Mouse (Mus musculus): ENCODE measurements around the gene Gm17657. TPM values are rescaled to one million over a fixed set of nuclear protein-coding genes. Genes with fewer than 3 reads are reported as not detected.
"Not testable (repeated sequence)": the region's sequence is repeated elsewhere in the genome, so short reads cannot be mapped to it uniquely, and the experiment has no call there.

Gm17657 gene
- total RNA-seq, 2 experiments from 2014 or later: not detected

GRCm38 (mm10) chr17:29548494-29548893, 944 bp downstream of the Gm17657 start:
- DNase-seq (ENCODE audit: low spot score in 2 of 2): no peak

DNA sequence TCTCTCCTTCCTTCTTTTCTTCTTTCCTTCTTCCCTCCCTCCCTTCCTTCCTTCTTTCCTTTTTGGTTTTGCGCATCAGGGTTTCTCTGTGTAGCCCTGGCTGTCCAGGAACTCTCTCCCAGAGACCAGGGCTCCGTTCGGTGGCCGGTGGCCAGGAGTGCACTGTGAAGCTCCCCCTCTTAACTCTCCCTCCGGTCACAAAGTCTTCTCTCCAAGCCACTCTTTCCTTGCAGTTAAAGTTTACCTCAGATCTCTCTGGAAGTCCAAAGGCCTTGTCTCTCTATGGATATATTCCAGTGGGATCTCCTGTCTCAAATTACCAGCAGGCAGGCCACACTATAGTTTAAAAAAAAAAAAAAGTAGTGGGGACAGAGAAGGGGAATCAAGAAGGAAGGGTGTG, 4.2 kb downstream of the Gm17657 start:
- DNase-seq (ENCODE audit: low spot score in 2 of 2): no peak

- DNase-seq (ENCODE audit: low spot score in 2 of 2): no peak
Observed at GRCm38 (mm10) chr17:29544064-29544463, 5.4 kb downstream of the Gm17657 start.

DNA sequence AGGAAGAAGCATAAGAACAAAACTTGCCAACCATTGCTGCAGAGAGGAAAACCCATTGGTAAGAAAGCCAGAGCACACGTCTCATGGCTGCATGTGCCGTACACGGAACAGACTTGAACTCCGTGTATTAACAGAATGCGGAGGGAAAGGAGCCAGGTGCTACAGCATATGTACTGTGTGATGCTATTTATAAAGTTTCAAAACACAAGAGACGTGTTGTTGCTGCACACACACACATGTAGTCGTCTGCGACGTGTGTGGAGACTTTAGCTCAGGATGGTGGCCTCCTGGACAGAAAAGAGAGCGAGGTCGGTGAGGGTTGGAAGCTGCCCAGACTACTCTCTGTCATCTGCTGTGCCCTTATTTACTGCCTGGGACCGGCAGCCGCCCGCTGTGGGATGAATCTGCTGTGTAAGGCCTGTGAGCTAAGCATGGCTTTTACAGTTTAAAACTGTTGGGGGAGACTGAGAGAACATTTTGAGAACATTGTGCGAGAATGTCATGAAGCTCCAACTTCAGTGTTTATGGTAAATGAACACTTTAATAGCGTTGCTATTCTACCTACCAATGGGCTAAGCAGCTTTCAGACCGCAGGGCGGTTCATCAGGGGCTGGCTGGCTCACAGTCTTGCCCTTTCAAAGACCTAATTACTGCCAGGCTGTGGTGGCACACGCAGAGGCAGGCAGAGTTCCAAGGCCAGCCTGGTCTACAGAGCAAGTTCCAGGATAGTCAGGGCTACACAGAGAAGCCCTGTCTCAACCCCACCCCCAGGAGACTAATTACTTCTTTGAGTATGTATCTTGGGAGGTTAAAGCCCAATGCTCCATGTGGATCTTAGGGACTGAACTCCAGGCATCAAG, 6.4 kb downstream of the Gm17657 start:
- peak; percentile 55 to 68 for DNase-seq (ENCODE audit: low spot score in 2 of 2)

DNA sequence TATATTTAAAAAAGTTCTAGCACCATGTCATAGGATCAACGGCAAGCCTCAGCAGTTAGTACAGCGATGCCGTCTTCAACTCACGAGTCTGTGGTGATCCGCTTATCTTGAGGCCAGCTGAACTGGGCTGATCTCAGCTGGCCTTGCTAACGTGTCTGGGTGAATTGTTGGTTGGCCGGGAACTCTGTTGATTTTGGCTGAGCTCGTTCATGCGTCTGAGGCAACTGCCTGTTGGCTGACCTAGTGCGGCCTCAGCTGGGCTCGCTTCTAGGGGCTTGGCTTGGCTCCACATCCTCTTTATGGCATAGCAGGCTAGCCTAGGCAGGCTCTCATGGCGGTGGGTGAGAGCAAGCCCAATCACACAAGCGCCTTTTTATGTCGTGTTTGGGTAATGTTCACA, 8.0 kb downstream of the Gm17657 start:
- peak in 1 of 2 experiments; percentile 31 for DNase-seq (ENCODE audit: low spot score in 2 of 2)

GRCm38 (mm10) chr17:29540426-29540825, 9.0 kb downstream of the Gm17657 start:
- no peak for DNase-seq (ENCODE audit: low spot score in 2 of 2)

DNA sequence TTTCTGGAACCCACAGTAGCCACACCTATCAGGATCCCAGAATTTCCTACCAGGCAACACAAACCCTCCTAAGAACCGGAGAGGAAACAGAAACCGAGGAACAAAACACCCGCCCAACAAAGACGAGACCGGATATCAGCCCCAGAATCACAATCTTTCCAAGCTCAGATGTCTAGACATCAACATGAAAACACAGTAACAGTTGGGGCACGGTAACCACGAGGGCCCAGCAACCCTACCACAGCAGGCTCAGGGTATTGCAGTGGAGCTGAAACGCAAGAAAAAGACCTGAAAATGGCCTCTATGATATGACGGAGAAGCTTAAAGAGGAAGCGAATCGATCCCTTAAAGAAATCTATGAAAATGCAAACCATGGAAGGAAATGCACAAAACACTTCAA, 15.6 kb downstream of the Gm17657 start:
- DNase-seq (ENCODE audit: low spot score in 2 of 2): no peak

DNA sequence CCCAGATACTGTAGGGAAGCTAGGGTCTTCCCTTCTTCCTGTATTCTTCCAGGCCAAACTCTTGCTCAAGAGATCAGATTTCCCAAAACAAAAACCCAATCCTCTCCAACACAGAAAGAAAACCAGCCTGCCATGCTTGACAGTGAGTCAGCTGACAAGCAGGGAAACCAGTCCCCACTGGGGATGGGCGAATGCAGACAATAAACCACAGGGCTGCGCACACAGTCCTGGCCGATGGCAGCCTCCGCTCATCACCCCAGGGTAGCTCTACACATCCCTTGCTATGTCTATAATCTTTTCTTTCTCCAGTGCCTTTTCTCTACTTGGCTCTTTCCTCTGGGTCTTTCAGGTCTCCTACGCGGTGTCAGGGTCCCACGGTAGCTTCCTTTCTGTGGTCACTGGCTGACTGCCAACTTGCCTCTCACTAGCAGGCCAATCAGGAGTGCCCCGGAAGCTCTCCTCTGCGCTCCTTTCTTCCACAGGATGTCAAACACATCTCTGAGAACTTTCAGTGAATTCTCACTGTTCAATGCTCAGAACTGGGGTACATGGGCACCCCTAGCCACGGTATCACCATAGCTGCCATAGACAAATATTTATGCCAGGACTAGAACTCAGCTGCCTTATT, 17.6 kb downstream of the Gm17657 start:
- DNase-seq (ENCODE audit: low spot score in 2 of 2): no peak

DNA sequence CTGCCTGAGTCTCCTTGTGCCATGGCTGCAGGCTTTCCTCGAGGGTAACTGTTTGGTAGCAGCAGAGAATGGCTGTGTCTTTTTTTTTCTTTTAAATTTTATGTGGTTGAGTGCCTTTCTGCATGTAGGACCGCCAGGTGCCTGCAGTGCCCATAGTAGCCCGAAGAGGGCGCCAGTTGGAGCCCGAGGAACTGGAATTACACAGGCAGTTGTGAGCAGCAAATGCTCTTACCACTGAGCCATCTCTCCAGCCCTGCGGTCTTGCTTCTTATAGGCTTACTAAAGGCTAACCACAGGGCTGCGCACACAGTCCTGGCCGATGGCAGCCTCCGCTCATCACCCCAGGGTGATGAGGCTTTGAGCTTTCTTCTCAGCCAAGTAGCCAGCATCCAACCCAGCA, 18.2 kb downstream of the Gm17657 start:
- DNase-seq (ENCODE audit: low spot score in 2 of 2): no peak

DNA sequence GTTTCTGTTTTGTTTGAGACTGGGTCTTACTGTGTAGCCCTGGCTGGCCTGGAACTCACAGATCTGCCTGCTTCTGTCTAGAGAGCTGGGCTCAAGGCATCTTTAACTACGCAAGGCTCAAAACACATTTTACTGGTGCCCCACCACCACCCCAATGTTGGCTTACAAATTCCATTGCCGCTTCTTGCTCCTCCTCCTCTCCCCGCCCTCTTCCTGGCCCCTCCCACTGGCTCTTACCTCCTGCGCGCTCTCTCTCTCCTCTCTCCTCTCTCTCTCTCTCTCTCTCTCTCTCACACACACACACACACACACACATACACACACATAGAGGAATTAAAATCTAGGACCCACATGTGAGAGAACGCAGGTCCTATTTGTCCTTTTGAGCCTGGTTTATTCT, 18.9 kb downstream of the Gm17657 start:
- DNase-seq (ENCODE audit: low spot score in 2 of 2): no peak

DNA sequence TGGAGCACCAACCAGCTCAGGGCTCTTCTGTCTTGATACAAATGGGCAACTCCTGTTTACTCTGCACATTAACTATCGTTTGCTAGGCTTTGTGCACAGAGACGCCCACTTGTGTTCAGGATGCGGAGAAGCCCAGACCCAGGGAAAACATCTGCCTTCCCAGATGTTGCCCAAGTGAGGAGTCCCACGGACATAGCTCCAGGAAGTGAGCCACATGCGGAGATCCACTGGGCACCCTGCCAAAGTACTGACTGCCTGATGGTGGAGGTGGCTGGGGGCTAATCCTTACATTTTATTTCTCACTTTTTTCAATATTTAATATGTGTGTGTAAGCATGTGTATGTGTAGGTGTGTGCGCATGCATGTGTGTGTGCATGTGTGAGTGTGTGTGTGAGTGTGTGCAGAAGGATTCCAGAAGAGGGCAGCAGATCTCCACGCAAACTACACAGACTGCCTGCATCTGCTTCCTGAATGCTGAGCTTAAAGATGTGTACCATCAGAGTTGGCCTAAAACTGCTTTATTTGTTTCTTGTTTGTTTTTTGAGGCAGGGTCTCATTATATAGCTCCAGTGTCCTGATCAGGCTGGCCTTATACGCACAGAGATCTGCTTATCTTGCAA, 20.8 kb downstream of the Gm17657 start:
- no peak for DNase-seq (ENCODE audit: low spot score in 2 of 2)

DNA sequence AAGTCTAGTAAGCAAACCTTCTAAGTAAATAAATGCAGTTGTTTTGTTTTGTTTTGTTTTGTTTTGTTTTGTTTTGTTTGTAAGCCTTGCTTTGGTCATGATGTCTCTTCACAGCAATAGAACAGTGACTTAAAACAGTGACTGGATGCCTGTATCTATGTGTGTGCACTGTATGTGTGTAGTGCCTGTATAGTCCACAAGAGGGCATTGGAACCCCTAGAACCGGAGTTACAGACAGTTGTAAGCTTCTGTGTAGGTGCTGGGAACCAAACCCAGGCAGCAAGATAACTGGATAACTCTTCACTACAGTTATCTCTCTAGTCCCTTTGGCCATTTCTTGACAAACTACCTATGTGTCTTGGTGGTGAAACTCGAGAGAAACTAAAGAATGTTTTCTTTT, 23.8 kb downstream of the Gm17657 start:
- no peak for DNase-seq (ENCODE audit: low spot score in 2 of 2)

GRCm38 (mm10) chr17:29519731-29520130, 29.7 kb downstream of the Gm17657 start:
- no peak for DNase-seq (ENCODE audit: low spot score in 2 of 2)

DNA sequence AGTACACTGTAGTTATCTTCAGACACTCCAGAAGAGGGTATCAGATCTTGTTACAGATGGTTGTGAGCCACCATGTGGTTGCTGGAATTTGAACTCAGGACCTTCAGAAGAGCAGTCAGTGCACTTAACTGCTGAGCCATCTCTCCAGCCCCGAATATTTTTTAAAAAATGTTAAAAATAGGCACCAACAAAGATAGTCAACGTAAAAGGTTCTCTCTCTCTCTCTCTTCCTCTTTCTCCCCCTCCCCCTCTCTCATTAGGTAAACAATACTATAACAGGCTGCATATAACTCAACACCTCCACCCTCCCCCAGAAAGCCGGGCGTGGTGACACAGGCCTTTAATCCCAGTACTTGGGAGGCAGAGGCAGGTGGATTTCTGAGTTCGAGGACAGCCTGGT, 30.8 kb downstream of the Gm17657 start:
- DNase-seq (ENCODE audit: low spot score in 2 of 2): not testable (repeated sequence)

GRCm38 (mm10) chr17:29514435-29514834, 35.0 kb downstream of the Gm17657 start:
- DNase-seq (ENCODE audit: low spot score in 2 of 2): peak; percentile 85 to 90

DNA sequence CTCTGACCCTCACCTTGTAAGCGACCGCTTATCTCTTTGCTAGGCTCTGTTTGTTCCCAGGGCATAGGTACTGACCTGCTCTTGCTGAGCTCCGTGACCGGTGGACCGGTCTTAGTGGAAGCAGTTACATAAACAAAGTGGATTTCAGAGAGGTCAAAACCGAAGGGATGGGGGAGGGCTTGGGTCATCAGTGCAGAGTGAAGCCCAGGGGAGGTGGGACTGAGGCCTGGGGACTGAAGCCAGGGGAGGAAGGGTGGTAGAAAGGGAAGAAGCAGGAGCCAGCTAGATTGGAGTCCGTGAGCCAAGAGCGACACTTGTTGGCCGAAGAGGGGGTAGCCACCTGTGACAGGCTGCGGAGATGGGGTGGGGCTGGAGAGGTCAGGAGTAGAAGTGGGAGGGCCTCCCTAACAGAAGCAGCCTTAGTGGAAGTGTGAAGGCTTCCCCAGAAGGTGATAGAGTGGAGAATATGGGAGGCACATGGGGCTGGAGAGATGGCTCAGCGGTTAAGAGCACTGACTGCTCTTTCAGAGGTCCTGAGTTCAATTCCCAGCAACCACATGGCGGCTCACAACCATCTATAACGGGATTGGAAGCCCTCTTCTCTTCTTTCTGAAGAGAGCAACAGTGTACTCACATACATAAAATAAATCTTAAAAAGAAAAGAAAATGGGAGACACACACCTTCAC, 36.3 kb downstream of the Gm17657 start:
- DNase-seq (ENCODE audit: low spot score in 2 of 2): peak in 1 of 2 experiments; percentile 29

DNA sequence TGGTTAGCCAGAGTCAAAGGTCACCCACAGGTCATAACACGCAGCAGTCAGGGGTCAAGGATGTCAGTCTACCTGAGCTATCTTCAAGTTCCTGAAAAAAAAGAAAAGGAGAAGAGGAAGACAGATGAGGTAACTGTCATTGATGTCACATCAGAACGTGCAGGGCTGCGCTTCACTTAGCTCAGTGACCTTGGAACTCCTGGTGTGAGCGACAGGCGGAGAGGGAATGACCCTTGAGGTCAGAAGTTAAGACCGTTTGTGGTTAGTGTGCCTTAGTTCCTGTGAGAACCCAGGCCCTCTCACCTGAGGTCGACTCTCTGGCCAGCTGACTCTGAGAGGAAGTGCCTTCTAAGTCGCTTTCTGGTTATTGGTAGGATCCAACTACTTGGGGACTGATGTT, 38.7 kb downstream of the Gm17657 start:
- no peak for DNase-seq (ENCODE audit: low spot score in 2 of 2)

DNA sequence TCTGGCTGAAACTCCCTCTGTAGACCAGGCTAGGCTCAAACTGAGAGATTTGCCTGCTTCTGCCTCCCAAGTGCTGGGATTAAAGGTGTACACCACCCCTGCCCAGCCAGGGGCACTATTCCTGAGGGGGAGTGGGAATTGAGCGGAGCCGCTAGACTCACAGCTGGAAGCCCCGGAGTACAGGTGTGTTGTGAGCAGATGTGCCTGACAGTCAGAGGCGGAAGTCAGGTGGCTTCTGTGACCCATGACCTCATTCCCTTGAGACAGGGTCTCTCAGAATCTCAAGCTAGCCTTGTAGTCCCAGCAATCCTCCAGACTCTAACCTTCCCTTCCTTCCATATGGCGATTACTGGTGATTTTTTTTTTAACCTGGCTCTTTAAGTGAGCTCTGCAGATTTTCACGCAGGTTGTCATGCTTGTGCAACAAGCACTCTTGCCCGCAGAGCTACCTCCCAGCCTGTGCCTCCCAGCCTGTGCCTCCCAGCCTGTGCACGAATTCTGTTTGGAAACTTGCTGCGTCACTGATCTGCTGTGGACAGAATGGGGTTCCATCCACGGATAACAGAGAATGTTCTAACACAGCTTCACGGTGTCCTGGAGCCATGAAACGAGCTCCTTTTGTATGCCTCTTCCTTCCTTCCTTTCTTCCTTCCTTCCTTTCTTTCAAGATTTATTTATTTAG, 40.4 kb downstream of the Gm17657 start:
- no peak for DNase-seq (ENCODE audit: low spot score in 2 of 2)

DNA sequence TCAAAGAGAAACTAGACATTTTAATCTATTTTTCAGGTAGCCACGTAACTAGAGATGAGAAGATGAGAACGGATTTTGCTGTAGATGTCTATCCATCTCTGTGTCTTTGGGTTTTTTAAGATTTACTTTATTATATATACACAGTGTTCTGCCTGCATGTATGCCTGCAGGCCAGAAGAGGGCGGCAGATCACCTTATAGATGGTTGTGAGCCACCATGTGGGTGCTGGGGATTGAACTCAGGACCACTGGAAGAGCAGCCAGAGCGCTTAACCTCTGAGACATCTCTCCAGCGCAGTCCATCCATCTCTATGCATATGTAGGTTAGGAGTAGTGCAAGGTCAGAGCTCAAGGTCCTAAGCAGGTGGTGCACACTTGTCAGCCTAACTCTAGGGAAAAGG, 45.7 kb downstream of the Gm17657 start:
- DNase-seq (ENCODE audit: low spot score in 2 of 2): no peak

DNA sequence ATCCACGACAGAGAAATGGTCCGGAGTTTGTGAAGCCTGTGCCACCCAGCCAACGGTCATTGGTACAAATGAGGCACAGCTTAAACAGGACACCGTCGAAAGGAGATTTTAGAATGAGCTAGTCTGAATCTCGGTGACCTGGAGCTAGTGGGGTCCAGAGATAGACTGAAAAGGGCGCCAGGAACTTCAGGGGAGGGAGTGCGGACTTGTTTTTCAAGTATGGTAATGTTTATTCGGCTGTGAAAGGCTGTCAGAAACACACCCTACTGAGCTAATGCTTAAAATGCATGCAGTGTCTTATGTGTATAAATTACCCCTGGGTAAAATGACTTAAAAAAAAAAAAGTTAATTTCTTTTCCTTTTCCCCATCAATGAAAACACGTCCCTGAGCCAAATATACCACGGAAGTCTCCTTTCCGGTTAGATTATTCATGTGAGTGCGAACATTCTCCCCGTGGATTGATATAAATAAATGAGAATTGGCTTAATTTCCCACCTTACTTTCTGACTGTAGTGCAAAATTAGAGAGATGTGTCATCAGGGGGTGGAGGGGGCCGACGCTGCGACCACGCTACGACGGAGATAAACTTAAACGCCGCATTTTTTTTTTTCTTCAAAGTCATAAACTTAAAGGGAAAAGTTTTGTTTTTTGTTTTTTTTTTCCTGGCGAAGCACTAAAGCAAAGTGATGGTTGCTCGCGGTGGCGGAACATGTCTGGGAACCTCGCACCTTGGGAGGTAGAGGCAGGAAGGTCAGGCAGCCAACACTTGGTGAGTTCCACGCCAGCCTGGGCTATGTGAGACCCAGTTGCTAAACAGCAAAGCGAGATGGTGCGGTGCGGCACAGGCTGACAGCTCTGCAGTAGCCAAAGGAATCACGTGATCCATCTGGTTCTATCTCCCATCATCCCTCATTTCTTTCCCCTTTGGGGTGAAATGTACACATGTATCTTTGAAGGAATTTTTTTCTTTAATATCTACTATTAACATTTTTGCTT, 46.5 kb downstream of the Gm17657 start:
- DNase-seq (ENCODE audit: low spot score in 2 of 2): no peak

All from layer of hippocampus, postnatal 14 days (tissue).